ENCODE assay signal across 8 mouse cellular contexts in genomic region chr6:54070736-54071135, GRCm38 (mm10). TPM values are rescaled to one million over a fixed set of nuclear protein-coding genes. Genes with fewer than 3 reads are reported as not detected.
DNase-seq lines count a peak whose midpoint lies in the region; ATAC-seq and TF ChIP-seq lines count a peak whose summit lies in the region.

No protein-coding gene starts in this region.

- peak; percentile 59 for DNase-seq in adrenal gland, adult 2 months
- no peak for DNase-seq in adrenal gland, adult 8-10 months
- peak; percentile 94 for DNase-seq in liver, adult 2 months (ENCODE audit: extremely low read depth, low read depth, low spot score)
- DNase-seq in liver, embryonic 11.5 days (ENCODE audit: low spot score): no peak
- peak; percentile 56 for DNase-seq in lung, postnatal 36 days
- DNase-seq in forebrain, embryonic 11.5 days (ENCODE audit: low spot score): no peak
- no peak for DNase-seq in midbrain, embryonic 14.5 days

- peak overlapping the region; percentile 17; the same call in 1 of the 2 replicates for H3K4me3 ChIP-seq in liver, adult 2 months (ENCODE audit: insufficient read depth, low read depth, low read length)
- H3K4me3 ChIP-seq in liver, embryonic 11.5 days (ENCODE audit: low read depth, low read length): no peak overlapping the region
- H3K4me3 ChIP-seq in forebrain, embryonic 11.5 days (ENCODE audit: low read depth, low read length): no peak overlapping the region
- H3K4me3 ChIP-seq in midbrain, embryonic 14.5 days (replicated peaks; ENCODE audit: low read depth, low read length): no peak overlapping the region

- H3K79me2 ChIP-seq in liver, adult 2 months (ENCODE audit: control insufficient read depth, insufficient read depth, low read length): peaks cover 11% of the 10 kb centered on the region; the same call in 1 of the 2 replicates

- H3K9ac ChIP-seq in liver, adult 2 months (ENCODE audit: low read depth, low read length): peak overlapping the region; percentile 33
- H3K9ac ChIP-seq in liver, embryonic 11.5 days (ENCODE audit: low read depth, low read length): no peak overlapping the region
- no peak overlapping the region for H3K9ac ChIP-seq in forebrain, embryonic 11.5 days (ENCODE audit: low read length)
- no peak overlapping the region for H3K9ac ChIP-seq in midbrain, embryonic 14.5 days (replicated peaks; ENCODE audit: low read length)

- H3K9me3 ChIP-seq in liver, embryonic 11.5 days (ENCODE audit: control insufficient read depth, low read length): no peaks in the 10 kb centered on the region
- H3K9me3 ChIP-seq in forebrain, embryonic 11.5 days (ENCODE audit: control insufficient read depth, low read length): no peaks in the 10 kb centered on the region
- no peaks in the 10 kb centered on the region for H3K9me3 ChIP-seq in midbrain, embryonic 14.5 days (ENCODE audit: control insufficient read depth, low read length)

- peak overlapping the region; percentile 43 for H3K27ac ChIP-seq in liver, adult 2 months (replicated peaks; ENCODE audit: insufficient read depth, low read depth, low read length)
- H3K27ac ChIP-seq in liver, embryonic 11.5 days (ENCODE audit: low read depth, low read length): no peak overlapping the region
- no peak overlapping the region for H3K27ac ChIP-seq in forebrain, embryonic 11.5 days (ENCODE audit: low read depth, low read length)
- H3K27ac ChIP-seq in midbrain, embryonic 14.5 days (replicated peaks; ENCODE audit: low read depth, low read length): no peak overlapping the region

- H3K4me2 ChIP-seq in liver, embryonic 11.5 days: no peak overlapping the region
- H3K4me2 ChIP-seq in forebrain, embryonic 11.5 days (ENCODE audit: low read depth, low read length, severe bottlenecking): no peak overlapping the region
- no peak overlapping the region for H3K4me2 ChIP-seq in midbrain, embryonic 14.5 days (ENCODE audit: low read length)

- no peak for ATAC-seq in liver, embryonic 11.5 days (replicated peaks; ENCODE audit: low FRiP score)
- peak; percentile 53 for ATAC-seq in granulocyte monocyte progenitor cell, adult 5-6 weeks (replicated peaks; ENCODE audit: poor library complexity, severe bottlenecking)
- no peak for ATAC-seq in forebrain, embryonic 11.5 days (replicated peaks; ENCODE audit: low FRiP score)
- ATAC-seq in midbrain, embryonic 14.5 days (ENCODE audit: low FRiP score, low TSS enrichment): no peak

- no peaks in the 10 kb centered on the region for H3K36me3 ChIP-seq in liver, adult 2 months (ENCODE audit: control insufficient read depth, insufficient read depth, low read length)
- no peaks in the 10 kb centered on the region for H3K36me3 ChIP-seq in liver, embryonic 11.5 days (ENCODE audit: control insufficient read depth, insufficient read depth, low read length)
- no peaks in the 10 kb centered on the region for H3K36me3 ChIP-seq in forebrain, embryonic 11.5 days (ENCODE audit: control insufficient read depth, insufficient read depth, low read length)
- H3K36me3 ChIP-seq in midbrain, embryonic 14.5 days (ENCODE audit: control insufficient read depth, insufficient read depth, low read length): no peaks in the 10 kb centered on the region

- TF ChIP-seq CTCF in liver, adult 2 months (IDR thresholded peaks at IDR 0.05; ENCODE audit: low read depth, low read length): no peak

- TF ChIP-seq POLR2A in liver, adult 2 months (IDR thresholded peaks at IDR 0.05; ENCODE audit: extremely low read depth, insufficient read depth, low read length): no peak

- 4% methylated on average over 6 of the region's 6 CpGs for WGBS in liver, adult 2 months
- 55% methylated on average over 6 of the region's 6 CpGs for WGBS in liver, embryonic 11.5 days
- 75% methylated on average over 6 of the region's 6 CpGs for WGBS in forebrain, embryonic 11.5 days
- 73% methylated on average over 6 of the region's 6 CpGs for WGBS in midbrain, embryonic 14.5 days

- peaks cover 14% of the 10 kb centered on the region for H3K4me1 ChIP-seq in liver, adult 2 months (ENCODE audit: control insufficient read depth, insufficient read depth, low read length)
- peaks cover 10% of the 10 kb centered on the region for H3K4me1 ChIP-seq in liver, embryonic 11.5 days (replicated peaks; ENCODE audit: control insufficient read depth, insufficient read depth, low read length)
- no peaks in the 10 kb centered on the region for H3K4me1 ChIP-seq in forebrain, embryonic 11.5 days (replicated peaks; ENCODE audit: control insufficient read depth, insufficient read depth, low read length)
- peaks cover 6% of the 10 kb centered on the region; the same call in 1 of the 2 replicates for H3K4me1 ChIP-seq in midbrain, embryonic 14.5 days (ENCODE audit: control insufficient read depth, insufficient read depth, low read length)

- H3K27me3 ChIP-seq in liver, adult 2 months (ENCODE audit: control insufficient read depth, insufficient read depth, low read length): no peaks in the 10 kb centered on the region
- no peaks in the 10 kb centered on the region for H3K27me3 ChIP-seq in liver, embryonic 11.5 days (replicated peaks; ENCODE audit: control insufficient read depth, insufficient read depth, low read length)
- no peaks in the 10 kb centered on the region for H3K27me3 ChIP-seq in forebrain, embryonic 11.5 days (ENCODE audit: control insufficient read depth, insufficient read depth, low read length)
- no peaks in the 10 kb centered on the region for H3K27me3 ChIP-seq in midbrain, embryonic 14.5 days (ENCODE audit: control insufficient read depth, insufficient read depth, low read length)

RNA-seq across cellular contexts. Expression of gene Chn2, which starts 31.4 kb away (rescaled TPM):
- 10 to 100 TPM in 1 of 2 experiments, 1 to 10 TPM in 1; 9.2 to 13.7 TPM for total RNA-seq in adrenal gland, adult 2 months (2021)
- 11.5 and 29.3 TPM in 2 replicates for polyA plus RNA-seq in adrenal gland, adult 2 months (2012; rRNA removed)
- total RNA-seq in adrenal gland, adult 8-10 months (2022): 10 to 100 TPM in 2 of 4 experiments, 1 to 10 TPM in 2; 7.1 to 24.4 (median 16.6) TPM
- total RNA-seq in liver, adult 2 months (2014; rRNA removed): 36.2 and 46.2 TPM in 2 replicates
- 35.6 and 37.3 TPM in 2 replicates for polyA plus RNA-seq in liver, adult 2 months (2012; rRNA removed)
- polyA plus RNA-seq in liver, embryonic 11.5 days (2014; fragmentation: Nextera tagmentation; extraction: Ambion mirVana): 5.5 and 6.6 TPM in 2 replicates
- 13.6 and 15.2 TPM in 2 replicates for total RNA-seq in granulocyte monocyte progenitor cell, adult 5-6 weeks (2014; fragmentation: Nextera tagmentation)
- total RNA-seq in granulocyte monocyte progenitor cell, adult 5-6 weeks (2017): 8.3 and 11.2 TPM in 2 replicates
- 19.6 and 20.3 TPM in 2 replicates for polyA plus RNA-seq in forebrain, embryonic 11.5 days (2014; fragmentation: Nextera tagmentation; extraction: Ambion mirVana)
- 32.4 and 40.6 TPM in 2 replicates for polyA plus RNA-seq in midbrain, embryonic 14.5 days (2014; fragmentation: Nextera tagmentation; extraction: Ambion mirVana)

Comparison
In these comparisons a context has a peak if more than half of its experiments do, and no peak if none do; other contexts are left out.
1. DNase-seq: peak in adrenal gland, adult 2 months (single experiment), liver, adult 2 months (single experiment) and lung, postnatal 36 days (single experiment); none in adrenal gland, adult 8-10 months (single experiment), liver, embryonic 11.5 days (single experiment), forebrain, embryonic 11.5 days (single experiment) and midbrain, embryonic 14.5 days (single experiment).